Mouse (Mus musculus): ENCODE data around the gene Tmem63c. TPM values are rescaled to one million over a fixed set of nuclear protein-coding genes. Genes with fewer than 3 reads are reported as not detected.
A peak's percentile ranks its signal among the peaks of the same experiment; 100 is the strongest.

Gene Tmem63c
- total and polyA plus RNA-seq, 3 experiments: 0.04 TPM; not detected in 2

GRCm38 (mm10) chr12:87044711-87045110 lies 23.6 kb downstream of the Tmem63c start:
- TF ChIP-seq NELFE (IDR thresholded peaks at IDR 0.05; ENCODE audit: low read depth, low read length): no peak
- peaks cover 3 to 21% of the 10 kb centered on the region in 2 experiments for H3K27me3 ChIP-seq (ENCODE audit: control insufficient read depth in 1 of 2, insufficient read depth in 2 of 2, low read length in 2 of 2)
- H3K4me3 ChIP-seq (ENCODE audit: control insufficient read depth in 1 of 2, insufficient read depth in 1 of 2, low read depth in 2 of 2, low read length in 2 of 2): no peak overlapping the region
- no peak for DNase-seq (ENCODE audit: low read depth, low spot score)
- H3K79me2 ChIP-seq (ENCODE audit: control insufficient read depth, insufficient read depth, low read length, poor library complexity): no peaks in the 10 kb centered on the region
- no peaks in the 10 kb centered on the region for H3K4me1 ChIP-seq (ENCODE audit: control insufficient read depth in 1 of 2, insufficient read depth in 2 of 2, low read length in 2 of 2)
- no peak overlapping the region for H3K27ac ChIP-seq (ENCODE audit: control insufficient read depth, low read depth, low read length)
- H3K36me3 ChIP-seq (ENCODE audit: control insufficient read depth in 1 of 2, insufficient read depth in 2 of 2, low read length in 2 of 2): no peaks in the 10 kb centered on the region
- no peaks in the 10 kb centered on the region for H3K9me3 ChIP-seq (replicated peaks; ENCODE audit: insufficient read depth, low read length)
- no peak overlapping the region for H3K9ac ChIP-seq (ENCODE audit: control insufficient read depth, low read depth, low read length, poor library complexity, severe bottlenecking)

DNA sequence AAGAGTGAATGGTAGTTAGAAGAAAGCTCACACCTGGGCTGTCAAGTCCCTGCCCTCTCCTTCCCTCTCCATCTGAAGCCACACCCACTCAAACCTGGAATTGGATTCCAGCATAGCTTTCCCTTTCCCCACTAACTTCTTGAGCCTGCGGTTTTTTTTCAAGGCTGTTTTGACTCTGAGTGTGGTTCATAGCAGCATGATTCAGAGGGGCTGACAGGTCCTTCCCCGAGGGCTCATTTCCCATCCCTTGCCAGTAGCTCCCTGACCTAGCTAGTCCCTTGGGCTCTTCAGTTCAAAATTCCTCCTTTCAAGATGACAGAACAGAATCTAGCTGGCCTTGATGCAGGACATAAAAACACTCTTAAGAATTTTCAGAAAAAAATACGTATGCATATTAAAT lies 26.4 kb downstream of the Tmem63c start:
- no peaks in the 10 kb centered on the region for H3K9me3 ChIP-seq (replicated peaks; ENCODE audit: insufficient read depth, low read length)
- no peaks in the 10 kb centered on the region for H3K36me3 ChIP-seq (ENCODE audit: control insufficient read depth in 1 of 2, insufficient read depth in 2 of 2, low read length in 2 of 2)
- DNase-seq (ENCODE audit: low read depth, low spot score): no peak
- no peak overlapping the region for H3K4me3 ChIP-seq (ENCODE audit: control insufficient read depth in 1 of 2, insufficient read depth in 1 of 2, low read depth in 2 of 2, low read length in 2 of 2)
- no peak overlapping the region for H3K27ac ChIP-seq (ENCODE audit: control insufficient read depth, low read depth, low read length)
- TF ChIP-seq USF2 (IDR thresholded peaks at IDR 0.05; ENCODE audit: borderline replicate concordance in 1 of 2, insufficient read depth in 1 of 2, low read depth in 1 of 2, low read length in 2 of 2) (no peak), SIN3A (IDR thresholded peaks at IDR 0.05; ENCODE audit: low read length) (no peak)
- no peak overlapping the region for H3K9ac ChIP-seq (ENCODE audit: control insufficient read depth, low read depth, low read length, poor library complexity, severe bottlenecking)
- no peaks in the 10 kb centered on the region for H3K4me1 ChIP-seq (ENCODE audit: control insufficient read depth in 1 of 2, insufficient read depth in 2 of 2, low read length in 2 of 2)
- no peaks in the 10 kb centered on the region for H3K79me2 ChIP-seq (ENCODE audit: control insufficient read depth, insufficient read depth, low read length, poor library complexity)
- peaks cover 3 to 21% of the 10 kb centered on the region in 2 experiments for H3K27me3 ChIP-seq (ENCODE audit: control insufficient read depth in 1 of 2, insufficient read depth in 2 of 2, low read length in 2 of 2)

DNA sequence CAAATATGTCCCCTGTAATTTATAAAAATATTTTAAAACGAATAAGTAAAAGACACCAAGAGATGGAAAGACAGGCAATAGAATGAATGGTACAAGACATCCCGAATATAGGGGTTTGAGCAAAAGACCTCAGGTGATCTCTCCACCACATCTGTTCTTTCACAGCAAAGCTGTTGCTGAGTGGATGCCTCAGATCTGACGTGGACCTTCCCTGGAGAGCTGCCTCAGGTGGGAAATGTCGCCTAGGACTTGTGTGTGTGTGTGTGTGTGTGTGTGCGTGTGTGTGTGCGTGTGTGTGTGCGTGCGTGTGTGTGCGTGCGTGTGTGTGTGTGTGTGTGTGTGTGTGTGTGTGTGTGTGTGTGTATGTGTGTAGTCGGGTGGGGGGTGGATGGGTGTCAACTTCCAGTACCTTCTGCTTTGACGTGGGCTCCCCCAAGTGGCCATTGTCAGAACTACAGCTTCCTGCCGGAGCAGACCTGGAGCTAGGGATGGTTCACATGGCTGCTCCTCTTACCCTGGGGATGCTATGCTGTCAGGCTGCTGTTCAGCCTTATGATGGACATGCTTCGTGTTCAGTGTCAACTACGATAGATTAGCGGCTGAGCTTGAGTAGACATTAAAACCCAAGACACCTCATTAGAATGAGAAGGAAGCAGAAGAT lies 31.7 kb downstream of the Tmem63c start:
- H3K79me2 ChIP-seq (ENCODE audit: control insufficient read depth, insufficient read depth, low read length, poor library complexity): no peaks in the 10 kb centered on the region
- H3K9me3 ChIP-seq (replicated peaks; ENCODE audit: insufficient read depth, low read length): no peaks in the 10 kb centered on the region
- no peak overlapping the region for H3K9ac ChIP-seq (ENCODE audit: control insufficient read depth, low read depth, low read length, poor library complexity, severe bottlenecking)
- H3K4me1 ChIP-seq (ENCODE audit: control insufficient read depth in 1 of 2, insufficient read depth in 2 of 2, low read length in 2 of 2): peaks cover 0 to 3% of the 10 kb centered on the region in 2 experiments; a peak in 1 of 4 replicates
- H3K4me3 ChIP-seq (ENCODE audit: control insufficient read depth in 1 of 2, insufficient read depth in 1 of 2, low read depth in 2 of 2, low read length in 2 of 2): no peak overlapping the region
- H3K27ac ChIP-seq (ENCODE audit: control insufficient read depth, low read depth, low read length): no peak overlapping the region
- peak; percentile 73 for DNase-seq (ENCODE audit: low read depth, low spot score)
- TF ChIP-seq TCF12 (IDR thresholded peaks at IDR 0.05; ENCODE audit: low read depth, low read length): no peak
- TF ChIP-seq NRF1 (IDR thresholded peaks at IDR 0.05; ENCODE audit: insufficient read depth, low read depth, low read length, poor library complexity, severe bottlenecking): no peak
- no peak for TF ChIP-seq MAFK (IDR thresholded peaks at IDR 0.05; ENCODE audit: borderline replicate concordance, low read depth, low read length)
- TF ChIP-seq ETS1 (IDR thresholded peaks at IDR 0.05; ENCODE audit: low read depth, low read length): no peak
- TF ChIP-seq USF1 (IDR thresholded peaks at IDR 0.05; ENCODE audit: low read depth, low read length): no peak
- no peak for TF ChIP-seq ZKSCAN1 (IDR thresholded peaks at IDR 0.05; ENCODE audit: low read depth, low read length)
- no peak for TF ChIP-seq CHD2 (IDR thresholded peaks at IDR 0.05; ENCODE audit: low read length)
- TF ChIP-seq CTCF (IDR thresholded peaks at IDR 0.05 in 2 of 3, conservative IDR thresholded peaks at IDR 0.05 in 1 of 3; ENCODE audit: control insufficient read depth in 1 of 3, insufficient read depth in 1 of 3, low read depth in 2 of 3, low read length in 3 of 3, poor library complexity in 1 of 3, severe bottlenecking in 1 of 3): peak; percentile 76 to 87 (median 80)
- no peak for TF ChIP-seq POLR2A (IDR thresholded peaks at IDR 0.05; ENCODE audit: control insufficient read depth in 1 of 2, insufficient read depth in 1 of 2, low read depth in 1 of 2, low read length in 2 of 2, poor library complexity in 1 of 2)
- TF ChIP-seq TBP (IDR thresholded peaks at IDR 0.05; ENCODE audit: low read depth, low read length): no peak
- TF ChIP-seq UBTF (IDR thresholded peaks at IDR 0.05; ENCODE audit: borderline replicate concordance, insufficient read depth, low read depth, low read length): no peak
- TF ChIP-seq SMC3 (IDR thresholded peaks at IDR 0.05; ENCODE audit: low read depth, low read length): peak; percentile 75
- TF ChIP-seq RAD21 (IDR thresholded peaks at IDR 0.05; ENCODE audit: low read depth, low read length): peak; percentile 75
- TF ChIP-seq GATA1 (IDR thresholded peaks at IDR 0.05; ENCODE audit: low read depth, low read length): no peak
- peaks cover 0 to 16% of the 10 kb centered on the region in 2 experiments; a peak in 2 of 4 replicates for H3K27me3 ChIP-seq (ENCODE audit: control insufficient read depth in 1 of 2, insufficient read depth in 2 of 2, low read length in 2 of 2)
- no peaks in the 10 kb centered on the region for H3K36me3 ChIP-seq (ENCODE audit: control insufficient read depth in 1 of 2, insufficient read depth in 2 of 2, low read length in 2 of 2)

All from MEL (cell line).